7 mouse cellular contexts compared by ENCODE assay signal in genomic region chr9:78175277-78176200, GRCm38 (mm10). TPM values are rescaled to one million over a fixed set of nuclear protein-coding genes. Genes with fewer than 3 reads are reported as not detected.
DNase-seq lines count a peak whose midpoint lies in the region; ATAC-seq lines count a peak whose summit lies in the region.

No protein-coding gene starts in this region.

- H3K36me3 ChIP-seq in intestine, embryonic 16.5 days (ENCODE audit: control insufficient read depth, insufficient read depth, low read length), result no peaks in the 10 kb centered on the region
- no peaks in the 10 kb centered on the region for H3K36me3 ChIP-seq in midbrain, embryonic 11.5 days (ENCODE audit: control insufficient read depth, insufficient read depth, low read length)

- H3K4me1 ChIP-seq in intestine, embryonic 16.5 days (ENCODE audit: control insufficient read depth, insufficient read depth, low read length), result 0 out of 2 replicates have a peak, but pooled peaks cover 3% of the 10 kb centered on the region
- no peaks in the 10 kb centered on the region for H3K4me1 ChIP-seq in midbrain, embryonic 11.5 days (ENCODE audit: control insufficient read depth, insufficient read depth, low read length)

- H3K27me3 ChIP-seq in intestine, embryonic 16.5 days (replicated peaks; ENCODE audit: control insufficient read depth, insufficient read depth, low read length), result no peaks in the 10 kb centered on the region
- no peaks in the 10 kb centered on the region for H3K27me3 ChIP-seq in midbrain, embryonic 11.5 days (ENCODE audit: control insufficient read depth, insufficient read depth, low read length)

- peak overlapping the region; percentile 77 for H3K4me3 ChIP-seq in intestine, embryonic 16.5 days (ENCODE audit: low read length)
- peak overlapping the region; percentile 48 for H3K4me3 ChIP-seq in midbrain, embryonic 11.5 days (ENCODE audit: low read depth, low read length)

- H3K27ac ChIP-seq in intestine, embryonic 16.5 days (ENCODE audit: low read length), result peak overlapping the region; percentile 99
- H3K27ac ChIP-seq in midbrain, embryonic 11.5 days (ENCODE audit: low read depth, low read length), result peak overlapping the region; percentile 91

- H3K9me3 ChIP-seq in intestine, embryonic 16.5 days (ENCODE audit: control insufficient read depth, low read length), result no peaks in the 10 kb centered on the region
- no peaks in the 10 kb centered on the region for H3K9me3 ChIP-seq in midbrain, embryonic 11.5 days (ENCODE audit: control insufficient read depth, low read length)

- WGBS in intestine, embryonic 16.5 days, result under 1% methylated on average over 49 of the region's 58 CpGs
- under 1% methylated on average over 48 of the region's 58 CpGs for WGBS in midbrain, embryonic 11.5 days

- intact Hi-C loops in left cerebral cortex, postnatal 36 days (cut with DNase I), result loop anchor here (1.0 kb wide), 1 partner anchor 62 kb away; no protein-coding TSS in a partner anchor

- DNase-seq in adrenal gland, adult 8-10 months, result peak; percentile 91
- DNase-seq in embryo, embryonic 9.5 days (ENCODE audit: extremely low spot score), result peak; percentile 96
- peak; percentile 89 to 98 for DNase-seq in gastrocnemius, postnatal 4 days (ENCODE audit: low spot score in 2 of 2)
- DNase-seq in left cerebral cortex, postnatal 36 days (ENCODE audit: low spot score in 2 of 2), result peak; percentile 93 to 95
- DNase-seq in midbrain, embryonic 11.5 days (ENCODE audit: low spot score, missing footprints), result peak; percentile 99
- peak; percentile 96 for DNase-seq in skeletal muscle tissue, adult 2 months (ENCODE audit: low read depth, low spot score)

- ATAC-seq in intestine, embryonic 16.5 days, result peak; percentile 99
- ATAC-seq in midbrain, embryonic 11.5 days (ENCODE audit: low FRiP score), result peak; percentile 98

- H3K4me2 ChIP-seq in intestine, embryonic 16.5 days (ENCODE audit: low read depth, low read length), result peak overlapping the region; percentile 63
- H3K4me2 ChIP-seq in midbrain, embryonic 11.5 days, result peak overlapping the region; percentile 61

- H3K9ac ChIP-seq in intestine, embryonic 16.5 days (ENCODE audit: low read depth, low read length), result peak overlapping the region; percentile 92
- H3K9ac ChIP-seq in midbrain, embryonic 11.5 days (ENCODE audit: low read length), result peak overlapping the region; percentile 80

RNA-seq across cellular contexts. Expression of gene Gsta4, which starts 7.0 kb away (rescaled TPM):
- total RNA-seq in adrenal gland, adult 8-10 months (2022), result 10 to 100 TPM; 42.5 to 72.4 (median 57.1) TPM
- total RNA-seq in gastrocnemius, postnatal 4 days (2021), result 1 to 10 TPM; 7.1 to 8.6 TPM
- polyA plus RNA-seq in intestine, embryonic 16.5 days (2015; fragmentation: Nextera tagmentation; extraction: Ambion mirVana), result 57.5 and 62.7 TPM in 2 replicates
- total RNA-seq in left cerebral cortex, postnatal 36 days (2021), result 10 to 100 TPM; 32.4 to 35.9 TPM
- 24.9 and 27.2 TPM in 2 replicates for polyA plus RNA-seq in midbrain, embryonic 11.5 days (2014; fragmentation: Nextera tagmentation; extraction: Ambion mirVana)

RNA-seq across cellular contexts. Expression of gene Gsta1, which starts 54.9 kb away (rescaled TPM):
- 1 to 10 TPM in 1 of 4 experiments, under 1 TPM in 1, not detected in 2; 0.35 to 1.5 TPM for total RNA-seq in adrenal gland, adult 8-10 months (2022)
- total RNA-seq in gastrocnemius, postnatal 4 days (2021), result not detected
- polyA plus RNA-seq in intestine, embryonic 16.5 days (2015; fragmentation: Nextera tagmentation; extraction: Ambion mirVana), result 94.1 and 98.3 TPM in 2 replicates
- total RNA-seq in left cerebral cortex, postnatal 36 days (2021), result not detected
- polyA plus RNA-seq in midbrain, embryonic 11.5 days (2014; fragmentation: Nextera tagmentation; extraction: Ambion mirVana), result not detected in 2 replicates

Comparison
In these comparisons a context has a peak if more than half of its experiments do, and no peak if none do; other contexts are left out.
1. Peak in every context shown above with its lines: DNase-seq, ATAC-seq, H3K4me3 ChIP-seq and H3K27ac ChIP-seq.